Mouse (Mus musculus): ENCODE results near the gene Pla2g7. TPM values are rescaled to one million over a fixed set of nuclear protein-coding genes. Genes with fewer than 3 reads are reported as not detected.
A peak's percentile ranks its signal among the peaks of the same experiment; 100 is the strongest.
"Not testable (repeated sequence)": the region's sequence is repeated elsewhere in the genome, so short reads cannot be mapped to it uniquely, and the experiment has no call there.

Pla2g7 gene
- 1 to 10 TPM; 3.0 TPM for total RNA-seq (2021)

DNA sequence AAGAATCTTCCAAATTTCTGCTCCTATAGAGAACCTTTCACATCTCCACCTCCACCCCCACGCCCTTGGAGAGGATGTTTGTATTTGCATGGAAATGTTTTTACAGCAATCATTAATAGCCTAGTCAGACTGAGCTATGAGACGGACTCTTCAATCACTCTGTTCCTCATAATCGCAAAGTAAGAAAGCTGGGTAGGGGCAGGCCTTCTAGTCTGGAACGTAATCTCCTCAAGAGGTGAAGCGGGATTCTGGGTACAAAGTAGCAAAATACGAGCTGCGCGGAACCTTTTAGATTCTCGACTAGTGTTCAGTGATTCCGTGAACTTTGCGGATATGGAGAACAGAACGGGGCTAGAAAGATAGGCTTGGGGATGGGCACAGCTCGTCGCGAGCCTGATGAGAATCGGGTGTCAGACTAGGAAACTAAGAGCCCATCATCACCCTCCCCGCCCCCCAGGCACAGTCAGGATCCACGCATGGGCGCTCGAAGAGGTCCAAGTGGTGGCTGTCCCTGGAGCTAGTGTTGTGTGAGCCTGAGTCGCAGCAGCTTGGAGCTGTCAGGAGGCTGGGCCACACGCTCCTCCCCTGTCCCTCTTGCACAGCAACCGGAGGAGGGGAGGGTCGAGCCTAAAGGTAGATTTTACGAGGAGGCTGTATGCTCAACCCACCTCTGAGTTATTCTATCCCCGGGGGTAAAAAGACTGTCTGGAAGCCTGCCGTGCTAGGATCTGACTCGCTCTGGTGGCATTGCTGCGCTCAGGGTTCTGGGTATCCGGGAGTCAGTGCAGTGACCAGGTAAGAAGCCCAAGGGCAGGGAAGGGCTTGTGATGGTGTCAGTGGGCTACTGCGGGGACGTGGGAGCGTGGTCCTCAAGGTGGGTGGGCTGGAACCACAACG is at the start of gene Pla2g7:
TSS of gene Pla2g7 (plus strand) at position 107 of the 897 bp plus-strand sequence.
- peak; percentile 43 for DNase-seq

DNA sequence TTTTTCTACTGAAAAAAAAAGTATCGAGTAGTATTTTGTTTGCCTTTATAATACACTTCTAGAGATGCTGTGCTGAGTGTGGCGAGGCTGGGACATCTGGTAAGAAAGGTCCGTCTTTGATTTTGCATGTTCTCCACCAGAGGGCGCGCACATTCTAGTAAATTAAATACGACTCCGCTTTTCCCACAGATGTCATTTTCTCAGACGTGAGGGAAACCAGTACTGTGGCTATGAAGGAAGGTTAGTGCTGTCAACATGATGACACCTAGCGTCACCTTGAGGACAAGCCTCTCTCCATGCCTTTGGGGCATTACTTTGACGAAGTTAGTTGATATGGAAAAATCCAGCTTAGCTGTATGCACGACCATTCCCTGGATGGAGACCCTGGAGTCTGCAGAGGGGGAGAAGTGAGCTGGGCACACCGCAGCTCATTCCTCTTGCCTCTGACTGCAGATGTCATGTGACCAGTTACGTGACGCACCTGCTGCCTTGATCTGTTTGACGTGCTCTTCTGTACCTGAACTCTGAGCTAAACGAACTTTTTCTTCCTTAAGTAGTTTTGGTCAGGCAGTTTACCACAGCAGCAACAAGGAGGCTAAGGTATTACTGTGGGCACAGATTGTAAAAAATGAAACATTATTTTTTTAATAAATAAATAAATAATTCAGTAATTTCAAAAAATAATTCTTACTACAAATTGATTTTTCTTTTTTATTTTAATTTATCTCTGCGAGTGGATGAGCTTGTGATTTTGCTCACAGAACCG is 49.1 kb upstream of the Pla2g7 start:
- DNase-seq: peak; percentile 79

DNA sequence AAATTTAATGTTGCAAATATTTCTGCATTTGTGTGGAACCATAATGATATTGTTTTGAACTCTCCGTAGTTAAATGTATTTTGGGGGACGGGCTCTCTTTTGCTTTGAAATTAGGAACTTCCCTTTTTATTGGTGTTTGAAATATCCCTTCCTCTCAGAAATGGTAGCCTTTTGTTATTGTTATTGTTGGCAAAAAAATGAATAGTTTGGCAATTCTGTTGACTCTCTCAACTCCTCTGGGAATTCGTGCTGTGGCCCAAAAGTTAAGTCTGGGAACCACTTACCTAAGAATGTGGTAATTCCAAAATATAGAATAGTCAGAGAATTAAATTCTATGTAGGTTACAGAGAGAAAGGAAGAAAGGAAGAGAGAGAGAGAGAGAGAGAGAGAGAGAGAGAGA is 47.7 kb upstream of the Pla2g7 start:
- no peak for DNase-seq

DNA sequence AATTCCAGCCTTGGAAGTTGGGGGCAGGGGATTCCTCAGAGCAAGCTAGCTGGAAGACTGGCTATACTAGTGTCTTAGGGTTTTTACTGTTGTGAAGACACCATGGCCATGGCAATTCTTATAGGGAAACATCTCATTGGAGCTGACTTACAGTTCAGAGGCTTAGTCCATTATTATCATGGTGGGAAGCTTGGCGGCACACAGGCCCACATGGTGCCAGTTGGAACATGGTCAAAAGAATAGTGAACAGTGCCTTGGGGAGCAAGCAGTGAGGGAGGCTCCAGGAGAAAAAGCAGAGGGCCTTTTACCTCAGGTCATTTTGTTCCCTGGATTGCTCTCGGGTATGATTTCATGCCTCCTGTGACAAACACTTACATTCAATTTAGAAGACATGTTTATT is 37.4 kb upstream of the Pla2g7 start:
- DNase-seq: no peak

DNA sequence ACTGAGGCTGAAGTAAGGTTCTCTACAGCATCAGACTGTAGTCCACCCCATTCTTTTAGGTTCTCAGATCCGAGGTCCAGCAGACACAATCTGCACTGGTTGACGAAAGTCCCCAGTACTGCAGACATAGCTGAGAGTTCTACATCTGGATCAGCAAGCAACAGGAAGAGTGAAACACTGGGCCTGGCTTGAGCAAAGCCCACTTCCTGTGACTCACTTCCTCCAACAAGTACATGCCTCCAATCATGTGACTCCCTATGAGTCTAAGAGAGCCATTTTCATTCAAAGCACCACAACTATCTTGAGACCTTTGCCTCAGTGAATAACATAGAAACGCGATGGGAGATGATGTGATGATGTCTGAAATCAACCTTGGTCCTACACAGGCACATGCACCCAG is 36.7 kb upstream of the Pla2g7 start:
- no peak for DNase-seq

DNA sequence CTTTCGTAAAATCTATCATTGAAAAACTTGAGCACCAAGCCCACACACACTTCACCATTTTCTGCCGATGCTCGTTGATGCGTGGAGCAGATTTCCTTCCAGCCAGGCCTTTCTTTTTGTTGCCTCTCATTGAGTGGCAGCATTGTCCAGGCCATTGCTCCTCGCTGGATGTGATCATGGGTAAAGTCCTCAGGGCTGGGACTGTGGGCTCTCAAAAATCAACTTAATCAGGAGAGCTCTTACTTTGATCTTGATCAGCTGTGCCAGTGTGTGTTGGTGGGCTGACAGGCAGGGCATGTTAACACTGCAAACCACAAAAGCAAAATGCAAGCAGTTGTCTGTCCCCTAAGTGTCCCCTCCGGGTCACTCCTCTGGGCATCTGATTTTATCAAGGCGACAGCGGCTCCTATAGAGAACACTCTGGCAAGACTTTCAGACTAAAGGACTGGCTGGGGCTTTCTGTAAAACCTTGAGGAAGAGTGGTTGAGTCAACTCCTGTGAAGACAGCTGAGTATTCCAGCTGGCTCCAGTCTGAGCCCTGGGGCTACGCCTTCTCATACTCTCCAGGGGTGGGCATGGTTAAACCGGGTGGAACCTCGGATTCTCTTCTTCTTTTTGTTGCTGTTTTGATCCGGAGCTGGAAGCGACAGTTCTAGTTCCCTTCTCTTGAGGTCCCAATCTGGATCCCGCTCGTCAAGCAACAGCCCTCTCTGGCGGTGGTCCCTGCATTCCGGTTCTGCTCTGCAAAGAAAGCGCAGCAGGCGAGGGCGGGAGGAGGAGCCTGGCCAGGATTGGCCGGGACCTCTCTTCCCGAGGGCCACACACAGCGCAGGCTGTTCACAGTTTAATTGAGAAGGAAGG is 33.3 kb upstream of the Pla2g7 start:
- peak; percentile 65 for DNase-seq

DNA sequence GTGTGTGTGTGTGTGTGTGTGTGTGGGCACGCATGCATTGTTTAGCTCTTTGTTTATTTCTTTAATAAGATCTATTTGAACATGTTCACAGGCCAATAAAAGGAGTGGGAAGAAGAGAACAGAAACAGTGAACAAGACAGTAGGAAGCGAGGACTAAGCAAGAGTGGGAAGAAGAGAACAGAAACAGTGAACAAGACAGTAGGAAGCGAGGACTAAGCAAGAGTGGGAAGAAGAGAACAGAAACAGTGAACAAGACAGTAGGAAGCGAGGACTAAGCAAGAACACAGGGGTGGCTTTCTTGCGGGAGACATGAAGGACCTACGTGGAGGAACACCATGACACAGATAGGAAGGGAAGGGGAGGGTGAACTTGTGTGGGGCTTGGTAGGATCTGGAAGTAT is 31.1 kb upstream of the Pla2g7 start:
- not testable (repeated sequence) for DNase-seq

DNA sequence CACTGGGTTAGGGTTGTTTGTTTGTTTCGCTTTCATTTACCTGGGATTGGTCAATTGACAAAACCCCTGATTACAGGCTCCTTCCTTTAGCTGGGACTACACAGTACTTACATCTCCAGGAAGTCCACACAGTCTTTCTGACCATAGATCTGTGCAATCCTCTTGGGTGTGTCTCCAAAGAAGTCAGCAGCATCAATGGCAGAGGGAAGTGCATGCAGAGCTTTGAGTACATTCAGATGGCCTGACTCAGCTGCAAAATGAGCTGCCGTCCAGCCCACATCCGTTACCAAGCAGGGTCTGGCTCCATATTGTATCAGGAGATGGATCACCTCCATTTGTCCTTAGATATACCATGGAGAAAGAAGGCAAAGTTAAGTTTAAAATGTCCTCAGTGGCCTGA is 29.1 kb upstream of the Pla2g7 start:
- DNase-seq: no peak

DNA sequence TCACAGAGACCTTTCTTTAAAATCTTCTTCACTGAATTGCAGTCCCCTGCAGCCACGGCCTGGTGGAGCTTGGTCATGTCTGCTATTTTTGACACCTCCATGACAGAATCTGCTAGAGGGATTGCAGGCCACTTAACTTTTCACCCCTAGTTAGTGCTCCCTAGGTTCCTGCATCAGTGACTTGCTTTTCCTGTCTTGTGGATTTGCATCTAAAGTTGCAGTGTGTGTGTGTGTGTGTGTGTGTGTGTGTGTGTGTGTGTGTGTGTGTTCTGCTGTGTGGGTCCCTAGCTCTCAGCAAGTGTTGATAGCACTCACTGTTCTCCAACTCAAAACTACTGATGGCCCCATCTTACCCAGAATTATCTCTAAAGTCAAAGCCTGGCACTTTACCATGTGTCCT is 24.4 kb upstream of the Pla2g7 start, which contains the start of gene Ankrd66:
TSS of gene Ankrd66 (minus strand) at position 101 of the 400 bp plus-strand sequence.
- DNase-seq: no peak

DNA sequence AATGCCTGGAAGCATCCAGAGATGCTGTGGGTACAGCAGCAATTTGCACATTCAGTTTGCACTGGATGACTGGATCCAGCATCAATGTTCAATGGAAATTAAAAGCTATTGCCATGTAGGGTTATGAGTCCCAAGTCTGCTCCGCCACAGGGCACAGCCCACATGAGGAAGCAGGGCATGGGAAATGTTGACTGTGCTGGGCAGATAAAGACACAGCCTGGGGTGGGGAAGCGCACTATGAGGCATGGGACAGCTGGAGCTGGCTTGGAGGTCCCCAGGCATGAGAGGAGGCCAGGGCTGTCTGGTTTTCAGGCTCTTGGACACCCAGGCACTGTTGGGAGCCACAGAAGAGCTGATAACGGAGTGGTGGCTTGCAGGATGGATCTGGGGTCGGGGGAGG is 23.9 kb upstream of the Pla2g7 start:
- no peak for DNase-seq

DNA sequence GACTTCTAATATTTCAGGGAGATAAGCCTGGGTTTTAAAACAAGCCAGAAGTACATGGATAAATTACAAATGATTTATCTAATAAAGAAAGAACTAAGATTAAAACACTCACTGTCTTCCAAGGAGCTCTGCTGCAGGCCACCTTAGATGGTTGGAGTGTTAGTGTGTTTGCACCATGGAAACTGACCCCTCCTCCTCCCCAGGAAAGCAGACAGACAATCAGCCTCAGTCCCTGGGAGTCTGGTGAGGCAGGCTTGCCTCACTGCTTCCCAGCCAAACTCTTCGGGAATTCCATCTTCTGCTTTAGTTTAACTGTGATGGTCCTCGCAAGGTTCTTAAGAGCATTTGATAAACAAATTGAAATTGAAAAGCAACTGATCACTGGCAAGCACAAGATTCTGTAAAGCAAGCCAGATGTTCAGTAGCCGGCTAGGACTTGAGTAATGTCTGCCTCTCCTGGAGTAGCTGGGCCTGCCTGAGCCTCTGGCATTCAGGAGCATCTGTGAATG is 16.7 kb upstream of the Pla2g7 start:
- no peak for DNase-seq

DNA sequence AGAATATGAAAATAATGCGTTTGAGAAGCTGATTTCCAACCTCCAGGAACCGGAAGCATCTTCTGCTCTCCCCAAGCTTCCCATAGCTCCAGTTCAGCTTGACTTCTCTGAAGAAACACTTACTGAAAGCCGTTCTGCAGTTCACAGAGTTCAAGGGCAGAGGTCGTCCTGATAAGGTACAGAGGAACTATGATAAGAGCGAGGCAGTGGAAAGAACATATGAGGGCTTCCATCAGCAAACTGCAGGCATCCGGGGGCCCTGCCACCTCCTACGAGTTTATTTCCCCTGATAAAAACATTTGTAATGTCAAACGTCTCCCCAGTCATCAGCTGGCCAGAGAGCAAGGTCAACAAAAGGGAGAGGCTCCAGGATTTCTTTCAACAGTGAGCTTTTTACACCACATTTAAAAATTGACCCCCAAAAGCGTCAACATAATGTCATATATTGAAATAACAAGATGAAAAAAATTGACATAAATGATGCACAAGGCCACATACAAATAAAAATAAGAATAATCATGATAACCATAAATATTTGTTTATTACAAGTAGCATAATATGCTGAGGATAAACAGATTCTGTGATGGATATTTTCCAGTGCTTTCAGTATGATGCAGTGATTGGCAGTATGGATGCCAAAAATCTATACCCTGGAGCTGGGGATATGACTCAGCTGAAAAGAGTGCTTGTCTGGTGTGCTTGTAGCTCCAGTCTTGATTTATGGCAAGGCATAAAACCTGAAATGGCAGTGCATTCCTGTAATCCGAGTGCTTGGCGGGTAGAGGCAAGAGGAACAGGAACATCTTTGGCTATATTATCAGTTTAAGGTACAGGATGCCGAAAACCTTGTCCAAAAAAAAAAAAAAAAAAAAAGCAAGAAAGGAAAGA is 13.1 kb upstream of the Pla2g7 start:
- peak; percentile 17 for DNase-seq

DNA sequence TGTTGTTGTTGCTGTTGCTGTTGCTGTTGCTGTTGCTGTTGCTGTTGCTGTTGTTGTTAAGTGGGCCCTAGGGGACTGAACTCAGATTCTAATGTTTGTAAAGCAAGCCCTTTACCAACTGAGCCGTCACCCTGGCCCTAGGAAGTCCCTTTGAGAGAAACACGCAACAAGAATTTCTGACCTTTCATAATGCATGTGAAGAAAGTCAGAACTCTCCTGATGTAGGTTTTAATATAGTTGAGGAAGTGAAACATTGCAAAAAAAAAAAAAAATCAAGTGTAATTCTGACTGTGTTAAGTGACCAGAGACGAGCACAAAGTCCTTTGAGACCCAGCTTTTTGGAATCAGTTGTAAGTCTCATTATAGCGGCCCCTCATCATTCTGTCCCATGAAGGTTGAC is 10.8 kb upstream of the Pla2g7 start:
- no peak for DNase-seq

DNA sequence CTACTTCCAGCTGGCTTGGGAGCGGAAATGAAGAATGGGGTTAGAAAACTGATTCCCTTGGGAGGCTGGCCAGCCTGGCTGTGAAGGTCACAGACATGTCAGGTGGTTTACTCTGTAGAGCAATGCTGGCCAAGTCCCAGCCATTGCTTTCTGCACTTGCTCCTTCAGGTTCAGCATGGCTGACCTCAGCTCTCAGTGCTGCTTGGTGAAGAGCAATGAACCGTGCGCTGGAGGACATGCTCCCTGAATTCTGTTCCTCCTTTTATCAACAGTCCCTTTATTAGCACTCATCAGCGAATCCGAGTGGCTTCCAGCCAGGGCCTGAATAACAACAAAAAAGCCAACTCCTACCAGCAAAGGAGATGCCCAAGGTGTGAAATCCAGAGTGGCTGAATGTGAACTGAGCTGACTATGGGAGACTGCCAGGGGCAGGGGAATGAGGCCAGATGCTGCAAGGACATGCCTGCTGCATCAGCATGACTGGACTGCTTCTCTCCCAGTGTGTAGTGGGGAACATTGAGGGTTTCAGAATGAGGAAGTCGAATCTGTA is 10.3 kb upstream of the Pla2g7 start:
- peak; percentile 28 for DNase-seq

DNA sequence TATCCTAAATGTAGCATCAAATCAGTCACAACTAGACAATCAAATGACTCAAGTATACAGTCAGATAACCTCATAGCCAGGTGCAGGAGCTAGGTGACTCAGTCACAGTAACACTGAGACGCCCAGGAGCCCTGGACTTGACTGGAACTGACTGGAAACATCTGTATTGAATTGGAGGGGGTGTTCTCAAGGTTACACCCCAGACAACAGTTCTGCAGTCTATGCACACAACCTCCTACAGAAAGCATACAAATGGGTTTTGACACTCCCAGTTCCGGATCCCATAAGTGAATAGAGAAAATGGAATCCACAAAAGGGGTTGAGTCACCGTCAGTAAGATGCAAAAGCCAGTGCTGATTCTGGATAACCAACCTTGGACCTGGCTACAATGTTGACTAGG is 9.2 kb upstream of the Pla2g7 start:
- no peak for DNase-seq

DNA sequence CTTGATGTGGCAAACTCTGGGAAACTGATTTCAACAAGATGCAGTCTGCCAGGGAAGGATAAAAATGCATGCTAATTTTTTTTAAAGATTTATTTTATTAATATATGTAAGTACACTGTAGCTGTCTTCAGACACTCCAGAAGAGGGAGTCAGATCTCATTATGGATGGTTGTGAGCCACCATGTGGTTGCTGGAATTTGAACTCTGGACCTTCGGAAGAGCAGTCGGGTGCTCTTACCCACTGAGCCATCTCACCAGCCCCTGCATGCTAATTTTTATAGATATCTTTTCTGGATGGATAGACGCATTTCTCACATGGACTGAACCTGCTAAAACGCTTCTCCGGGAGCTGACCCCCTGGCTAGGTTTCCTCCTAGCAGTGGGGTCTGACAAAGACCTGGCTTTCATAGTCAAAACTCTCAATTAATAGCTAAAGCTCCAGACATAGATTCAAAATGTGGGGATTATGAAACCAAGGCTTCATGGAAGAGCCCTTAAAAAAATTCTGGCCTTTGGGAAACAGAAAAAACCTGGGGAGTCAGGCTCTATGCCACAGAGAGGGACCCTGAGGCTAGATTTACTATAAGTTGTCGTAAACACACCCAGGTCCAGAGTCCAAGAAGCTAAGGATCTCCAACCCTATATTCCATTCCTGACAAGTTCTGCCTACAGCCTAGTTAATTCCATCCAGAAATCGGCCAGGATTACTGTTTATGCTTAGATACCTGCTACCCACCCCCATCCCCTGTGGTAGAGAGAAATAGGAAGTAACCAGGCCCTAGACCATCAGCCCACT is 4.5 kb upstream of the Pla2g7 start:
- DNase-seq: no peak

DNA sequence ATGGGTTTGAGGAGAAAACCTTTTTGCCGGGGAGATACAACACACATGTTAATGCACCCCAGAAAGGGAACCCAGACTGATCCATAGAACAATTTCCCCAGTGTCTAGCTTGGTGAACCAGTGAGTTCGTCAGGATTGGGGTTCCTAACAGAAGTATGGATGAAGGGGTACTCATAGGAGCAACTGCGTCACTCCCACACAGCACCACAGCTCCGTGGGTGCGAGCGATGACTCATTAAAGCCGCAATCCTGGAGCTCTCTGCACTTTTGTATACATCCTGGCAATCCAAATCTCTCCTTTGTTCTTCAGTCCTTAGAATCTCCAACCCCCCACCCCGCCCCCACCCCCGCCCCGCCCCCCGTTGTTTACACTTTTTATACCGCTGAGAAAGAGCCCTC is 306 bp upstream of the Pla2g7 start:
- DNase-seq: no peak

DNA sequence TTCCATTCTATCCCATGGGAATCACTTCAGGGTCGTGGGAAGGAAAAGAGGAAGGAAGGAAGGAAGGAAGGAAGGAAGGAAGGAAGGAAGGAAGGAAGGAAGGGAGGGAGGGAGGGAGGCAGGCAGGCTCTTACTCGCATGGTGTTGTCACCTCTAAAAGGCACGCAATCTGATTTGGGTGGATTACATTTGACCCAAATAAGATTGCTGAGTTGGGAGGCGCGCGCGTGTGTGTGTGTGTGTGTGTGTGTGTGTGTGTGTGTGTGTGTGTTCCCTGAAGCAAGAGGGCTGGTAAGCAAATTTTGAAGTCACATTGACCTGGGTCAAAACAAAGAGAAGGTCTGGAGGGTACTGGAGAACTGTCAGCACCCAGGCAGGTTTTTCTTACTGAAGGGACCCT is 1.4 kb downstream of the Pla2g7 start:
- DNase-seq: no peak

DNA sequence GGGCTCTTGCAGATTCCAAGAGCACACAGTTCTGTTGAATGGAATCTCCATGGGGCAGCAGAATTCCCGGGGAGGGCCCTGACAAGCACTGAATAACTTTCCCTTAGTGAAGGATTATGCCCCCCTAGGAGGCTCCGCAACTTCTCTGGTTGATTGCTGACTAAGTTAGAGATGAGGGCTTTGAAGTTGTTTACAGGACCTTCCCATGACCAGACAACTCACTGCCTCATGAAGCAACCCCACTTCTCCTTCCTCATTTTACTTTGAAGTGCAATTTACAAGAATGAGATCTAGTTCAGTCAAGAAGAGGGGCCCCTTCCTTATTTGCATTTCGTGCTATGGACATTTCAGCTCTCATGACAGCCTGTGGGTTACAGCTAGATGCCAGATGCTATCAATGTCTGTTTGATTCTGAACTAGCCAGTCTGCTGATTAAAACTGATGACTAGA is 5.8 kb downstream of the Pla2g7 start:
- DNase-seq: no peak

DNA sequence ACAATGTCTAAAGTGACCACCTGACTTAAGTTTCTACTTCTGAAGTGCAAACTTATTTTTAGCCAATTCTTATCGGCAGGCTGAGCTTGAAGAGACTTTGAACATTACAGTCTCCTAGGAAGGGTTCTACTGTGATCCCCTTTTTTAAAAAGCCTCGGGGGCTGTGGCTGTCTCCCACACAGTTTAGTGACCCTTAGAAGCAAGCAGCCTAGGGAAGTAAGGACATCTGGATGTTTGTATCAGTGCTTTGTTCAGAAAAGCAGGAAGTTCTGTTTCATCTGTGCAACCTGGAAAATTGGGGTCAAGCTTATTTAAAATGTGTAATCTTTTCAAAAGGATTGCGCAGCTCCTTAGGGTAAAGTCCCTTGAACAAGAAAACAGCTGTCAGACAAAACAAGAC is 12.6 kb downstream of the Pla2g7 start:
- no peak for DNase-seq

Measured in heart, postnatal 4 days (tissue).